Mouse (Mus musculus) C2C12 (cell line): ENCODE measurements around the gene Slc9a7.

ENCODE experiments used
- CTCF ChIP-seq: IDR thresholded peaks from one replicate; pipeline ENCODE4 v1.5.1; 2011; ENCODE audit not compliant: control insufficient read depth, insufficient read depth, insufficient read length
- MAX ChIP-seq: IDR thresholded peaks from one replicate; pipeline ENCODE4 v1.6.1; 2011; ENCODE audit warnings: mild to moderate bottlenecking, control low read depth

GRCm38 (mm10) chrX:20221486-20221885 lies 70.1 kb downstream of the Slc9a7 start:
- TF ChIP-seq CTCF (no peak), MAX (no peak)
